Mouse (Mus musculus) liver, embryonic 16.5 days (tissue): Measurements from ENCODE around the gene Prpf19. TPM values are rescaled to one million over a fixed set of nuclear protein-coding genes. Genes with fewer than 3 reads are reported as not detected.

ENCODE experiments used
- ATAC-seq: fragments of 200-750 bp; cut with Nextera tagmentation; 2 replicates; pipeline ENCODE4 v1.8.0; 2017; ENCODE audit warnings: low read depth, mild to moderate bottlenecking, moderate number of reproducible peaks, moderate library complexity
- H3K27ac ChIP-seq: fragments of 300-500 bp; sonication (generic); 2 replicates; pipeline ENCODE4 v1.5.1; 2014; ENCODE audit warnings: mild to moderate bottlenecking, low read length
- H3K27me3 ChIP-seq: fragments of 300-500 bp; sonication (generic); 2 replicates; pipeline ENCODE4 v1.6.1; 2014; ENCODE audit warnings: low read depth, low read length, mixed read lengths; ENCODE audit not compliant: control insufficient read depth, insufficient read depth
- H3K36me3 ChIP-seq: fragments of 300-500 bp; sonication (generic); 2 replicates; pipeline ENCODE4 v1.6.1; 2014; ENCODE audit warnings: mild to moderate bottlenecking; ENCODE audit not compliant: control insufficient read depth, insufficient read depth
- H3K4me1 ChIP-seq: fragments of 300-500 bp; sonication (generic); 2 replicates; pipeline ENCODE4 v1.6.1; 2014; ENCODE audit warnings: low read depth, low read length, mixed read lengths; ENCODE audit not compliant: control insufficient read depth
- H3K4me2 ChIP-seq: fragments of 300-500 bp; sonication (generic); 2 replicates; pipeline ENCODE4 v1.6.1; 2014; ENCODE audit warnings: low read depth, low read length, mixed read lengths
- H3K4me3 ChIP-seq: fragments of 300-500 bp; sonication (generic); 2 replicates; pipeline ENCODE4 v1.5.1; 2014; ENCODE audit warnings: low read depth, mild to moderate bottlenecking, low read length
- H3K9ac ChIP-seq: fragments of 300-500 bp; sonication (generic); 2 replicates; pipeline ENCODE4 v1.6.1; 2014; ENCODE audit warnings: low read depth, low read length
- H3K9me3 ChIP-seq: fragments of 300-500 bp; sonication (generic); replicated peaks from 2 replicates; pipeline ENCODE4 v1.6.1; 2016; ENCODE audit warnings: low read length; ENCODE audit not compliant: control insufficient read depth
- WGBS: fragments of 180-500 bp; shearing (Covaris S2); extraction: QIAGEN DNeasy Blood & Tissue Kit; methylation state at CpG from one replicate; pipeline ENCODE4 v1.1.7; 2014; ENCODE audit not compliant: insufficient replicate concordance; 5-methylcytosine and 5-hydroxymethylcytosine counted together
- polyA plus RNA-seq: library from polyadenylated mRNA; unstranded; fragments of >200 nt; fragmentation: Nextera tagmentation; extraction: Ambion mirVana; gene quantifications from 2 replicates; pipeline ENCODE4 v1.2.1, GENCODE M21; 2015

The Prpf19 gene
- polyA plus RNA-seq, 1 experiment from 2014 or later = 11.7 TPM

DNA sequence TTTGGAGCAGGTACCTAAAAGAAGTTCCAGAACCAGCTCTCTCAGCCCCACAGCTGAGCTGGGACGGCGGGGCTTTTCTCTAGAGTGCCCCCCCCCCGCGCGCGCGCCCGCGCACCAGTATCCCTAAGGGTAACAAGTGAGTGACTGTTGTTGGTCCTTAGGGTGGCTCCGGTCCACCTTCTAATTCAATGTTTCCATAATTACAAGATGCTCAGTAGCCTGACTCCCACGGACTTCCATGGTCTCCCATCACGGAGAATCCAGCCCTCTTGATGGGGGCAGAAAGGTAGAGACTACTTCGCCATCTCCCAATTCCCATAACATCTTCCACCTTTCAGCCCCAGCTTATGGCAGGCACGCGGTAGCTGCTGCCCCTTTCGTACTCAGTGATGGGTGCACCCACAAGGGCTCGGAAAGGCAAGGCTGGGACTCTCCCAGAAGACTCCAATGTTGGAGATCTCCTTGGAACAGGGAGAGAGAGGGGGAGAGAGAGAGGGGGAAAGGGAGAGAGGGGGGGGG, 26.3 kb upstream of the Prpf19 start:
- peaks cover 15% of the 10 kb centered on the region for H3K27me3 ChIP-seq
- H3K4me2 ChIP-seq = peak overlapping the region; percentile 63; the same call in 1 of the 2 replicates
- no peak overlapping the region for H3K9ac ChIP-seq
- H3K4me1 ChIP-seq = peaks cover 3% of the 10 kb centered on the region; the same call in 1 of the 2 replicates
- no peak for ATAC-seq
- no peaks in the 10 kb centered on the region for H3K9me3 ChIP-seq
- peaks cover 2% of the 10 kb centered on the region; the same call in 1 of the 2 replicates for H3K36me3 ChIP-seq
- no peak overlapping the region for H3K27ac ChIP-seq
- 2% methylated on average over 17 of the region's 17 CpGs for WGBS
- H3K4me3 ChIP-seq = peak overlapping the region; percentile 55

- Histone ChIP-seq H3K9ac (peak overlapping the region; percentile 38; the same call in 1 of the 2 replicates), H3K9me3 (no peaks in the 10 kb centered on the region), H3K4me1 (peaks cover 3% of the 10 kb centered on the region; the same call in 1 of the 2 replicates), H3K4me3 (peak overlapping the region; percentile 55), H3K27ac (no peak overlapping the region), H3K4me2 (peak overlapping the region; percentile 63), H3K36me3 (peaks cover 5% of the 10 kb centered on the region; the same call in 1 of the 2 replicates), H3K27me3 (peaks cover 15% of the 10 kb centered on the region)
- ATAC-seq = peak; percentile 75
- under 1% methylated on average over 43 of the region's 43 CpGs for WGBS
Observed at GRCm38 (mm10) chr19:10869241-10869885, 25.7 kb upstream of the Prpf19 start.

- H3K27ac ChIP-seq = no peak within 1 kb of the TSS
- H3K9ac ChIP-seq = peak within 1 kb of the TSS; percentile 38; the same call in 1 of the 2 replicates
- 12% methylated on average over 8 of the region's 8 CpGs for WGBS
- H3K4me3 ChIP-seq = peak within 1 kb of the TSS; percentile 55
- peaks cover 5% of the 10 kb centered on the region; the same call in 1 of the 2 replicates for H3K36me3 ChIP-seq
- peak within 1 kb of the TSS; percentile 63 for H3K4me2 ChIP-seq
- H3K27me3 ChIP-seq = peaks cover 15% of the 10 kb centered on the region
- ATAC-seq = no peak
- H3K9me3 ChIP-seq = no peaks in the 10 kb centered on the region
- H3K4me1 ChIP-seq = peaks cover 3% of the 10 kb centered on the region; the same call in 1 of the 2 replicates
Observed at GRCm38 (mm10) chr19:10869886-10870527, 25.0 kb upstream of the Prpf19 start, which contains the start of gene Tmem132a. Gene Tmem132a, minus strand, starts transcription at chr19:10869940.

DNA sequence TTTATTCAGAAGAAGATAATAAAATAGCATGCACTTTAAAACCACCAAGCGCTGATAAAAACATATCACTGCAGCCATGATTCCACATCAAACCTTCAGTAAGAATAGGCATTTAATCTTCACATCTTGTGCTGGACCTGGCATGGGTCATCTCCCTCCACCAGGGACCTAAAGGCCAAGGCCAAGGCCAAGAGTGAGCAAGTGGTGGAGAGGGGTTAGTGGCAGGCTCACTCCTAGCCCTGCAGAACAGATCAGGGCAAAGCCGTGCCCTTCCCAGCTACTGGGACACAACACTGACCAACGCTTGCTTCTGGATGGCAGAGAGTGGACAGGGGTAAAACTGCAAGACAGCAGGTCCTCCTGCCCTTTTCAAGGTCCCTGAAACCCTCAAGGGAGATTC, 24.4 kb upstream of the Prpf19 start:
- 73% methylated on average over 3 of the region's 3 CpGs for WGBS
- ATAC-seq = no peak
- Histone ChIP-seq H3K9ac (no peak overlapping the region), H3K27ac (no peak overlapping the region), H3K4me1 (peaks cover 3% of the 10 kb centered on the region; the same call in 1 of the 2 replicates), H3K4me2 (no peak overlapping the region), H3K36me3 (peaks cover 5% of the 10 kb centered on the region; the same call in 1 of the 2 replicates), H3K9me3 (no peaks in the 10 kb centered on the region), H3K27me3 (peaks cover 15% of the 10 kb centered on the region), H3K4me3 (no peak overlapping the region)

DNA sequence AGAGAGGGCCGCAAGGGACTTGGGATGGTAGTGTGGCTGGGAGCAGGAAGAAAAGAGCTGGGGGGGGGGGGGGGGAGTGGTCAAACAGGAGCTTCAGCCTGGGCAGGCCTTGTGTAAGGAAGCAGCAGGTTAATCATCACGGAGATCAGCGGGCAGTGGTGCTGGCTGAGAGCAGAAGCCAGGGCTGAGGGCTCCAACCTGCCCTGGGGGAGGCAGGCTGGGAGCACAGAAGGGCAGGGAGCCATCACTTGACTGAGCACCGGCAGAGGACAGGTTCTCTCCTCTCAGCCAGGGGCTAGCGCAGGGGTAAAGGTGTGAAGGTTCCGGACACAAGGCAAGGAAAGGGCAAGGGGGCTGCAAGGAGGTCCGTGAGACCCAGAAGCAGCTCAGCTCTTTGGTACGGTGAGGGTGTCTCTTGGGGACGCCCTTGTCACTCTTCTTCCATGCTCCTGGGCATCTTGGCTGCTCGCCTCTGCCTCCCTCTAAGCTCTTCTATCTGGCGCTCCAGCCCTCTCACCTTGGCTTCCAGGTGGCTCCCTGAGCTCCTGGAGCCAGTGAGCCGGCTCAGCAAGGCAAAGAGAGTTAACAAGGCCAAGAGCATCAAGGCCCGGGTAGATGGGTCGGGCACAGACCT, 23.6 kb upstream of the Prpf19 start:
- Histone ChIP-seq H3K27me3 (peaks cover 15% of the 10 kb centered on the region), H3K4me1 (peaks cover 3% of the 10 kb centered on the region; the same call in 1 of the 2 replicates), H3K9ac (no peak overlapping the region), H3K27ac (no peak overlapping the region), H3K9me3 (no peaks in the 10 kb centered on the region), H3K4me2 (no peak overlapping the region), H3K36me3 (peaks cover 5% of the 10 kb centered on the region; the same call in 1 of the 2 replicates), H3K4me3 (no peak overlapping the region)
- 54% methylated on average over 14 of the region's 14 CpGs for WGBS
- no peak for ATAC-seq

DNA sequence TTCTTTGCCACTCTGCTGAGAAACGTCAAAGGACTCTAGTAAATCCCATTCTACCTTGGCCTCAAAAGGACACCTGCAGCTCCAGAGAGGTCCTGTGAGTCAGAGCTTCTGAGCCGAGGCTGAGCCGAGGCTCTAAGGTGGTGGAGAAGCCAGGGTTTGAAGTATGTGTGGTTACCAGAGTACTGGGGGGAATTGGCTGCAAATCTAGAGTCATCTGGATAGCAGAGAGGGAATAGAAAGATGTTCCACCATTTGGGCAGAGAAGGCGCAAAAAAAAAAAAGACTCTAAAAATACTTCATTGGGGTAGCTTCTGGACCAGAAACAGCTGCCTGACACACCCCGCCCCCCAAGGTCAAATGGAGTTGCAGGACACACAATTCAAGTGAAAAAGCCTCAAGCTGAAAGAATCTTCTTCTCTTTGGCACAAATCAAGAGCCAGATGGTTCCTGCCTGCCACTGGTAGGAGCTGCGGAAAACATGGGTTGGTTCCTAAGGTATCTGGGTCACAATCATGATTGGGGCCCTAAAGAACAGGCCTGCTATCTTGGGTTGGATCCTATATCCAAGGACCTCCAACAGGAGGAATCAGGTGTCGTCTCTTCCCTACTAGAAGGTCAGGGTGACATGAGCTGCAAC, 16.7 kb upstream of the Prpf19 start:
- H3K9me3 ChIP-seq = no peaks in the 10 kb centered on the region
- ATAC-seq = no peak
- no peak overlapping the region for H3K4me2 ChIP-seq
- H3K9ac ChIP-seq = no peak overlapping the region
- peaks cover 15% of the 10 kb centered on the region for H3K4me1 ChIP-seq
- no peaks in the 10 kb centered on the region for H3K27me3 ChIP-seq
- H3K27ac ChIP-seq = no peak overlapping the region
- 78% methylated on average over 7 of the region's 7 CpGs for WGBS
- peaks cover 3% of the 10 kb centered on the region; the same call in 1 of the 2 replicates for H3K36me3 ChIP-seq
- H3K4me3 ChIP-seq = no peak overlapping the region

- Histone ChIP-seq H3K27me3 (no peaks in the 10 kb centered on the region), H3K4me1 (peaks cover 15% of the 10 kb centered on the region), H3K4me2 (peak overlapping the region; percentile 96), H3K27ac (no peak overlapping the region), H3K9me3 (no peaks in the 10 kb centered on the region; the same call in 1 of the 2 replicates), H3K4me3 (peak overlapping the region; percentile 65; the same call in 1 of the 2 replicates), H3K9ac (no peak overlapping the region), H3K36me3 (no peaks in the 10 kb centered on the region)
- WGBS = 24% methylated on average over 6 of the region's 7 CpGs
- ATAC-seq = peak; percentile 19; the same call in 1 of the 2 replicates
Observed at GRCm38 (mm10) chr19:10880085-10880974, 14.7 kb upstream of the Prpf19 start.
